Mouse (Mus musculus): ENCODE measurements around the gene Scd3.

DNA sequence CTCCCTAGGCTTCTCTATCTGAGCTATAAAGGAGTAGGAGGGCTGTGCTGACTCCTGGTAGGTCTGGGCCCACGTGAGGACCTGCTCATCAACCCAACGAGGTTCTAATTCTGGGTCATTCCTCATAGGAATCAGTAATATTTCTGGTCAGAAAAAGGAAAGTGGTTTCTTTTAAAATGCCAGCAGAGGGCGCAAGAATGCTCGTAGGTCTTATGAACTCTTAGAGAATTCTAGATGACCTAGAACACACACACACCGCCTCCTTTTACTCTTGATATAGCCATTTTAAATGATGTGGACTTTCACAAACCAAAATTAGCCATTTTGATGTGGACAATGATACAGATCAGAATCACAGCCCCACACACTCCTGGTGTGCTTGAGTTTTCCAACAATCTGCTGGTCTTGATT lies 42.7 kb downstream of the Scd3 start:
- TF ChIP-seq GATA1 (IDR thresholded peaks at IDR 0.05; ENCODE audit: borderline replicate concordance, low read length) (no peak), FLI1 (IDR thresholded peaks at IDR 0.05; ENCODE audit: low read length) (no peak)
